Mouse (Mus musculus): ENCODE measurements around the gene Dhx37. TPM values are rescaled to one million over a fixed set of nuclear protein-coding genes. Genes with fewer than 3 reads are reported as not detected.
A peak's percentile ranks its signal among the peaks of the same experiment; 100 is the strongest.

Dhx37 gene
- polyA plus RNA-seq, 1 experiment from 2014 or later, result 16.5 TPM

DNA sequence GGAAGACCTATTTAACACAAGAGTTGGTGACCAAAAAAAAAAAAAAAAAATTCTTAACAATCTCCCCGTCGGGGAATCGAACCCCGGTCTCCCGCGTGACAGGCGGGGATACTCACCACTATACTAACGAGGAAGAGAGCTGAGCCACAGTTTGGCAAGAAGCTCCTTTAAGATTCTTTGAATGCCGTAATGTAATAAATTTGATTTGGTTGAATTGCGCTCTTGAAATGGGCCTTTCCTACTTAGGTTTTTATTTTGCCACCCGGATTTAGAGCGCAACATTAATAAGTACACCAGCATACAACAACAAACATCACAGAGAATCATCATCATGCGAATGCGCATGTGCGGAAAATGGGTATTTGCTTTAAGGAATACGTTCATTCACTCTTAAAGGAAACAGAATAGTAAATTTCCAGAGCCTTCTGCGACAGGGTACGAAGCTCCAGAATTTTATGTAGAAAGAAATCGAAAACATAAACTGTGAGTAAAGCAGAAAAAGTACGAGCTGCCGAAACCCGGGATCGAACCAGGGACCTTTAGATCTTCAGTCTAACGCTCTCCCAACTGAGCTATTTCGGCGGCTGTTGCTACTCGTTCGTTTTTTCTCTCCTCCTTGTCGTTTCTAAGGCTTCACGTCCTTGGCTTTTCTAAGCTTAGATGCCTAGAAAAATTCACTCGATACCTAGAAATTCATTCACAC lies 28.2 kb downstream of the Dhx37 start:
- Histone ChIP-seq H3K9me3 (no peaks in the 10 kb centered on the region), H3K9ac (peak overlapping the region; percentile 67), H3K36me3 (replicated peaks) (no peaks in the 10 kb centered on the region), H3K27me3 (no peaks in the 10 kb centered on the region), H3K4me2 (peak overlapping the region; percentile 70), H3K4me3 (replicated peaks) (peak overlapping the region; percentile 50), H3K27ac (peak overlapping the region; percentile 90), H3K4me1 (peaks cover 14% of the 10 kb centered on the region)
- ATAC-seq (ENCODE audit: low FRiP score), result peak; percentile 70
- WGBS, result under 1% methylated on average over 31 of the region's 31 CpGs

DNA sequence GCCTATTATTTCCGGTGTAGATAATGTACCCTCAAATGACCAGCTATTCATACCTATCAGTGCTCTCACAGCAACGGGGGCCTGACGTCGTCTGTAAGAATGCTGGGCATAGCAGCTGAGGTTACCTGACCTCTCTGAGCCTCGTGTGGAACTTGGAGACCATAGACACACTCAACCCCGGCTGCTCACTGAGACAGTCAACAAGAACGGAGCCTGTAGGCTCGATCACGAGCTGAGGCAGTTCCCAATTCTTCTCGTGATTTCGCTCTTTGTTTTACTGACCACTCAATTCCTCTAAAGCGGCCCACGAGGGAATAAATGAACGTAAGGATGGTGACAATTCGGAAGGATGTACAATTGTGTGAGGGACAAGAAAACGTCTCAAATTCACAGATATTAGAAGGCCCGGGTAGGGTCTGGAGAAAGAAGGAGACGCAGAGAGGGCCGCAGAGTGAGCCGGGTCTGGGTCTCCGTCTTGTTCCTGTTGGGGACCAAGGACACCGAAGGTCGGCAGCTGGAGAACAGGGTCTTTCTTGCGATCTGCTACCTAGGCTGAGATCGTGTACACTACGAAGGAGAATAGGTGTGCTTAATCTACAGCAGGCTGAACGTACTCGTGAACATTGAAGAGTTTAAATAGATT lies 28.9 kb downstream of the Dhx37 start:
- H3K4me3 ChIP-seq (replicated peaks), result peak overlapping the region; percentile 50
- peak overlapping the region; percentile 70 for H3K4me2 ChIP-seq
- peak overlapping the region; percentile 67 for H3K9ac ChIP-seq
- peak overlapping the region; percentile 90 for H3K27ac ChIP-seq
- H3K9me3 ChIP-seq, result no peaks in the 10 kb centered on the region
- no peaks in the 10 kb centered on the region for H3K36me3 ChIP-seq (replicated peaks)
- under 1% methylated on average over 28 of the region's 28 CpGs for WGBS
- peaks cover 14% of the 10 kb centered on the region for H3K4me1 ChIP-seq
- H3K27me3 ChIP-seq, result no peaks in the 10 kb centered on the region
- peak; percentile 34 for ATAC-seq (ENCODE audit: low FRiP score)

- H3K9ac ChIP-seq, result peak overlapping the region; percentile 67
- no peak for ATAC-seq (ENCODE audit: low FRiP score)
- 3% methylated on average over 7 of the region's 7 CpGs for WGBS
- H3K4me3 ChIP-seq (replicated peaks), result peak overlapping the region; percentile 50
- no peaks in the 10 kb centered on the region for H3K27me3 ChIP-seq
- H3K4me1 ChIP-seq, result peaks cover 10% of the 10 kb centered on the region
- H3K27ac ChIP-seq, result peak overlapping the region; percentile 90
- no peaks in the 10 kb centered on the region for H3K9me3 ChIP-seq
- peak overlapping the region; percentile 70 for H3K4me2 ChIP-seq
- no peaks in the 10 kb centered on the region for H3K36me3 ChIP-seq (replicated peaks)
These were observed 29.4 kb downstream of the Dhx37 start for GRCm38 (mm10) chr5:125404536-125404902.

DNA sequence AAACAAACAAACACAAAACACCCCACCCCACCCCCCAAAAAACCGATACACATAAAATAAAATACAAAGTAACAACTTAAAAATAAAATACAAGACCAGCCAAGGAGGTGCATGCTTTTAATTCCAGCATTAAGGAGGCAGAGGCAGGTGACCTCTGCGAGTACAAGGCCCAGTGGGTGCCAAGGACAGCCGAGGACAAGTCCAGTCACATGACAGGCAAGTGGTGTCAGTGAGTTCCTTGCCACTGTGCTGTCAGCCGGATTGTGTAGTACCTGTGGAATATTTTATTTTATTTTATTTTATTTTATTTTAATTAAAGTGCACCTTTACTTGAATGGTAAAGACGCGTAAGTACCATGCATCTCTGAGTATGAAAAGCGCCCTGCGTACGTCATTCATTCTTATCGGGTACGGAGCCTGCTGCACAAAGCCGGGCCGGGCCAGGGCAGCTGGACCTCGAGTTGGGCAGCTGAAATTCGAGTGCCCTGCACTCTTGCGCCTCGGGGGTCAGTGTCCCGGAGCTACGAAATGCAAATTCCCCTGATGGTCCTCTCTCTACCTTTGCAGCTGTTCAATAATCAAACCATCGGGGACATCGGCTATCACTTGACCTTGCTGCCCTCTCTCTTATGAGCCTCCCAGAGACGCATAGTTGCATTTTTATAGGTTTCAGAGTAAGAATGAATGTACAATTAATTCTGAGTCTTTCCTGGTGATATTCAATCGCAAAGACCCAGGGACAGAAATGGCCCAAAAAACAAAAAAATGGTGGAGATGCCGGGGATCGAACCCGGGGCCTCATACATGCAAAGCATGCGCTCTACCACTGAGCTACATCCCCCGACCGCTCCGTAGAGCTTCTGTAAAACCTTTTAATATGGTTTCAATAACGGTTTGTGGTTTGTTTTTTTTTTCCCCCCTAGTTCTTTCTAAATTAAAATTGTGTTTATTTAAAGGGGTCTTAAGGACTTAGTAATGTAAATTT lies 30.1 kb downstream of the Dhx37 start:
- peak overlapping the region; percentile 70 for H3K4me2 ChIP-seq
- H3K9ac ChIP-seq, result peak overlapping the region; percentile 26; the same call in 1 of the 2 replicates
- H3K27me3 ChIP-seq, result 0 out of 2 replicates have a peak, but pooled peaks cover 3% of the 10 kb centered on the region
- peaks cover 10% of the 10 kb centered on the region for H3K4me1 ChIP-seq
- H3K27ac ChIP-seq, result no peak overlapping the region
- 10% methylated on average over 31 of the region's 31 CpGs for WGBS
- no peaks in the 10 kb centered on the region for H3K9me3 ChIP-seq
- H3K36me3 ChIP-seq (replicated peaks), result no peaks in the 10 kb centered on the region
- H3K4me3 ChIP-seq (replicated peaks), result peak overlapping the region; percentile 39
- ATAC-seq (ENCODE audit: low FRiP score), result peak; percentile 31; the same call in 1 of the 2 replicates

DNA sequence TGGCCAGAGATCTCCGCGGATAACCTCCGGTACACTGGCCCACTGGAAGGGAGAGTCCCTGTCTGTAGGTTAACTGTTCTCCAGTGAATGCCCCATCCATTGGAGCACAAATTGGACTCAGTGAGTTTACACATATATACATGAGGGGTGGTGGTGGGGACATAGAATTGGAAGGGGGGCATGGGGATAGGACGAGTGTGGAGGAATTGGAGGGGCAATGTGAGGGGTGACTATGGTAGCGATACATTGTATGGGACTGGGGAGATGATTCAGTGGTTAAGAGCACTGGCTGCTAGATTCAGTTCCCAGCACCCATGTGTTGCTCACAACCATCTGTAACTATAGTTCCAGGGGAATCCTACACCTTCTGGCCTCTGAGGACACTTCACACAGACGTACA lies 30.9 kb downstream of the Dhx37 start:
- WGBS, result 65% methylated on average over 6 of the region's 6 CpGs
- no peak overlapping the region for H3K4me3 ChIP-seq (replicated peaks)
- no peak overlapping the region for H3K27ac ChIP-seq
- ATAC-seq (ENCODE audit: low FRiP score), result no peak
- H3K4me2 ChIP-seq, result no peak overlapping the region
- 0 out of 2 replicates have a peak, but pooled peaks cover 3% of the 10 kb centered on the region for H3K27me3 ChIP-seq
- peaks cover 10% of the 10 kb centered on the region for H3K4me1 ChIP-seq
- no peaks in the 10 kb centered on the region for H3K9me3 ChIP-seq
- no peaks in the 10 kb centered on the region for H3K36me3 ChIP-seq (replicated peaks)
- H3K9ac ChIP-seq, result no peak overlapping the region

- WGBS, result 57% methylated on average over 10 of the region's 10 CpGs
- Histone ChIP-seq H3K4me1 (peaks cover 10% of the 10 kb centered on the region), H3K4me2 (no peak overlapping the region), H3K27ac (no peak overlapping the region), H3K9ac (no peak overlapping the region), H3K36me3 (replicated peaks) (no peaks in the 10 kb centered on the region), H3K4me3 (replicated peaks) (no peak overlapping the region), H3K27me3 (0 out of 2 replicates have a peak, but pooled peaks cover 3% of the 10 kb centered on the region), H3K9me3 (no peaks in the 10 kb centered on the region)
- ATAC-seq (ENCODE audit: low FRiP score), result no peak
These were observed 31.4 kb downstream of the Dhx37 start for GRCm38 (mm10) chr5:125402476-125402875.

DNA sequence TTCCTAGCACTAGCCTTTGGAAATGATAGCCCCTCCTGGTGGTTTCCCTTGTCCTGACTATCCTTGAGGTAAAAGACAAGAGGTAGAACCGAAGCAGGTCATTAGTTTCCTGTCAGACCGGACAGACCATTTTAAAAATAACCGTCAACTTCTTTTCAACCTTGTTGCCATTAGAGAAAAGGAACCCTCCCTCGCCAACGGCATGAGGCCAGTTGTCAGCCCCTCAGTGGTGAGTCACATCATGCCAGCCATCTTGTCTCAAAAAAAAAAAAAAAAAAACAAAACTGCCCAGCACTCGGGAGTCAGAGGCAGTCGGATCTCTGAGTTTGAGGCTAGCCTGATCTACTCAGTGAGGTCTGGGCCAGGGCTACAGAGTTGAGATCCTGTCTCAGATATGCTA lies 33.0 kb downstream of the Dhx37 start:
- no peaks in the 10 kb centered on the region for H3K9me3 ChIP-seq
- no peak overlapping the region for H3K4me3 ChIP-seq (replicated peaks)
- no peak overlapping the region for H3K27ac ChIP-seq
- no peak overlapping the region for H3K4me2 ChIP-seq
- 0 out of 2 replicates have a peak, but pooled peaks cover 3% of the 10 kb centered on the region for H3K27me3 ChIP-seq
- H3K36me3 ChIP-seq (replicated peaks), result no peaks in the 10 kb centered on the region
- no peak for ATAC-seq (ENCODE audit: low FRiP score)
- H3K9ac ChIP-seq, result no peak overlapping the region
- WGBS, result 73% methylated on average over 7 of the region's 7 CpGs
- H3K4me1 ChIP-seq, result no peaks in the 10 kb centered on the region

DNA sequence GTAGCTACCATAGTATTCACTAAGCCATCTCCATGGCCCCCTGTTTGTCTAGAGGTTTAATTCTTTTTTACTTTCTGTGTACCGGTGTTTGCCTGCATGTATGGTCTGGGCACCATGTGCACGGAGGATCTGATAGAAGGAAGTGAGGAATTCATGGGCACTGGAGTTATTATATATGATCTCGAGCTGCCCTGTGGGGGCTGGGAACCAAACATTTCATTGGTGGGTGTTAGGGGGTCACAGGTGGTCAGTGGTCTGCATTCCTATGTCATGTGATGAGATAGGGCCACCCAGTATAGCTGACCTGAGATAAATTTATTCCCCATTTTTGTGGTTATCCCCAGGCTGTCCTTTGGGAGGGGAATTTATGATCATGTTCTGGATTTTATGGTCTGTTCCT lies 38.9 kb downstream of the Dhx37 start:
- Histone ChIP-seq H3K4me2 (peak overlapping the region; percentile 50), H3K4me3 (replicated peaks) (peak overlapping the region; percentile 11; the same call in 1 of the 2 replicates), H3K9ac (peak overlapping the region; percentile 38), H3K27ac (peak overlapping the region; percentile 98), H3K9me3 (no peaks in the 10 kb centered on the region), H3K27me3 (0 out of 2 replicates have a peak, but pooled peaks cover 3% of the 10 kb centered on the region), H3K4me1 (peaks cover 28% of the 10 kb centered on the region), H3K36me3 (replicated peaks) (no peaks in the 10 kb centered on the region)
- no peak for ATAC-seq (ENCODE audit: low FRiP score)
- 55% methylated on average over 3 of the region's 3 CpGs for WGBS

DNA sequence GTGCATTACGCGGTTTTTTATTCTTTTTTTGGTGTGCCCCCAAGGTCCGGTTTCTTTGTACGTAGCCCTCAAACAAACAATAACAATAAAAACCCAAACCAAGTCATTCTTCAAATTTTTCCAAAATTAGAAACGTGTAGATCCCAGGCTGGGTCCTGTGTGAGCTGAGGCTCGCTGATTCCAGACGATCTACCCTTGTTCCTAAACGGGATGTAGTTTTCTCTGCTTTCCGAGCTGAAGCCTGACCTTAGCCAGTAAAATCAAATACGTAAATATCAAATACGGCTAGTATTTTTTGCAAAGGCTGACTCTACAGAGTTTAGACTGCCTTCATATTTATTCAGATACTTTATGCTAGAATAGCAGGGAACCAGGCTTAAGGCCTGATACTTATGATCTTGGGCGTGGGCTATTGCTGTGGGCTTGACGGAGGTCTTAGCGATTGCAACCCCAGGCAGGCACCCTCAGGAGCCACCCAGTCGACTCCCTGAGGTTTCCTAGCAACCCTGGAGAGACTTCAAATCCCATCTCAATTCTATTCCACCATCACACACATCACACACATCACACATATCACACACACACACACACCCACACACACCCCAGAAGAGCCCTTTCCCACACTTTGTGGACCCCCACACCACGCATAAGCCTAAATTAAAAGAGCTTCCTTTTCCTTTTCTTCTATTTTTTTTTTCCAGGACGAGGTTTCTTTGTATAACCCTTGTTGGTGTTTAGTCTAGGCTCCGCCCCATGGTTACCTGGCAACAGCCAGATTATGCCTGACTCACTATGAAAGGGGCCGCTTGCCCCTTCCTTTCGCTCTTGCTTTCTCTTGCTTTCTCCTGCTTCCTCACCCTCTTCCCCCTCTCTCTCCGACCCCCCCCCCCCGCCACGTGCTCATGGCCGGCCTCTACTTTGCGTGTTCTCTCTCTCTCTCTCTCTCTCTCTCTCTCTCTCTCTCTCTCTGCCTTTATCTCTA lies 40.0 kb downstream of the Dhx37 start:
- Histone ChIP-seq H3K36me3 (replicated peaks) (no peaks in the 10 kb centered on the region), H3K27ac (peak overlapping the region; percentile 98), H3K4me2 (peak overlapping the region; percentile 50), H3K9me3 (no peaks in the 10 kb centered on the region), H3K9ac (peak overlapping the region; percentile 51), H3K4me1 (peaks cover 28% of the 10 kb centered on the region), H3K4me3 (replicated peaks) (peak overlapping the region; percentile 26), H3K27me3 (0 out of 2 replicates have a peak, but pooled peaks cover 1% of the 10 kb centered on the region)
- ATAC-seq (ENCODE audit: low FRiP score), result peak; percentile 78
- 5% methylated on average over 23 of the region's 25 CpGs for WGBS

GRCm38 (mm10) chr5:125392977-125393621 lies 40.8 kb downstream of the Dhx37 start:
- peak overlapping the region; percentile 50 for H3K4me2 ChIP-seq
- H3K27ac ChIP-seq, result peak overlapping the region; percentile 98
- H3K36me3 ChIP-seq (replicated peaks), result no peaks in the 10 kb centered on the region
- peak; percentile 90 for ATAC-seq (ENCODE audit: low FRiP score)
- peak overlapping the region; percentile 51 for H3K9ac ChIP-seq
- H3K27me3 ChIP-seq, result no peaks in the 10 kb centered on the region
- H3K4me1 ChIP-seq, result peaks cover 35% of the 10 kb centered on the region
- WGBS, result under 1% methylated on average over 19 of the region's 20 CpGs
- H3K9me3 ChIP-seq, result no peaks in the 10 kb centered on the region
- H3K4me3 ChIP-seq (replicated peaks), result peak overlapping the region; percentile 26

DNA sequence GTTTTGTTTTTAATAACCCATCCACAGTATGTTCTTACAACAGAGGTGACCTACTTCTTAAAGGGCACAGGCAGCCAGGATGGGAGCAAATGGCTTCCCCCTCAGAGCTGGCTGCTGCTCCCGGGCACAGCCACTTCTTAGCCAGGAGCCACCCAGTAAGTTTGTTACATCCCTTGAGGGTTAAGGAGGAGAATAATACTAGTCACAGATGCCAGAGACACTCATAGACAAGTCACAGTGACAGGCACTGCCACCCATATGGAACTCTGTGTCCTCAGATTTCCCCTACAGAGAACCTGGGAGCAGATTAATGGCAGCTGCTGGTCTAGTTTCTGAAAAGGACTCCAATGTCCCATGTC lies 41.3 kb downstream of the Dhx37 start:
- Histone ChIP-seq H3K4me1 (peaks cover 36% of the 10 kb centered on the region), H3K9ac (peak overlapping the region; percentile 44; the same call in 1 of the 2 replicates), H3K27ac (peak overlapping the region; percentile 98), H3K9me3 (no peaks in the 10 kb centered on the region), H3K4me3 (replicated peaks) (no peak overlapping the region), H3K27me3 (no peaks in the 10 kb centered on the region), H3K36me3 (replicated peaks) (no peaks in the 10 kb centered on the region), H3K4me2 (peak overlapping the region; percentile 34)
- ATAC-seq (ENCODE audit: low FRiP score), result no peak
- 55% methylated on average over 1 of the region's 1 CpGs for WGBS

All from forebrain, embryonic 12.5 days (tissue).